Mouse (Mus musculus) MEL (cell line): ENCODE results near the gene Osbpl11. TPM values are rescaled to one million over a fixed set of nuclear protein-coding genes. Genes with fewer than 3 reads are reported as not detected.

Experiments used
- DNase-seq: peaks from one replicate; pipeline ENCODE4 v3.0.0; 2011; ENCODE audit warnings: low read depth, low spot score
- H3K27ac ChIP-seq: 2 replicates; pipeline ENCODE4 v1.5.1; 2012; ENCODE audit warnings: low read depth, mild to moderate bottlenecking, control low read depth, low read length, moderate library complexity; ENCODE audit not compliant: control insufficient read depth
- H3K27me3 ChIP-seq, 2 experiments: fragments of 150-350 bp in 1 of 2; sonication (generic) in 1 of 2; 2 replicates each; pipeline ENCODE4 v1.6.1; 2012; ENCODE audit warnings: low read length in 2 of 2, mild to moderate bottlenecking in 2 of 2, improper control_type of control experiment in 1 of 2, moderate library complexity in 1 of 2; ENCODE audit not compliant: insufficient read depth in 2 of 2, control insufficient read depth in 1 of 2
- H3K36me3 ChIP-seq, 2 experiments: 2 replicates each; pipeline ENCODE4 v1.6.1; 2012 to 2014; ENCODE audit warnings: low read length in 2 of 2, improper control_type of control experiment in 1 of 2, inconsistent platforms in 1 of 2, mild to moderate bottlenecking in 1 of 2; ENCODE audit not compliant: insufficient read depth in 2 of 2, control insufficient read depth in 1 of 2
- H3K4me1 ChIP-seq, 2 experiments: fragments of 150-350 bp in 1 of 2; sonication (generic) in 1 of 2; 2 replicates each; pipeline ENCODE4 v1.6.1; 2012; ENCODE audit warnings: low read length in 2 of 2, improper control_type of control experiment in 1 of 2, mild to moderate bottlenecking in 1 of 2; ENCODE audit not compliant: insufficient read depth in 2 of 2, control insufficient read depth in 1 of 2
- H3K4me3 ChIP-seq, 2 experiments: fragments of 150-350 bp in 1 of 2; sonication (generic) in 1 of 2; 2 replicates each; pipeline ENCODE4 v1.5.1; 2012; ENCODE audit warnings: low read depth in 2 of 2, low read length in 2 of 2, mild to moderate bottlenecking in 2 of 2, moderate library complexity in 2 of 2, control low read depth in 1 of 2, improper control_type of control experiment in 1 of 2; ENCODE audit not compliant: control insufficient read depth in 1 of 2, insufficient read depth in 1 of 2
- H3K79me2 ChIP-seq: 2 replicates; pipeline ENCODE4 v1.6.1; 2012; ENCODE audit warnings: mild to moderate bottlenecking, low read length, moderate library complexity; ENCODE audit not compliant: control insufficient read depth, poor library complexity, insufficient read depth
- H3K9ac ChIP-seq: 2 replicates; pipeline ENCODE4 v1.6.1; 2012; ENCODE audit warnings: low read depth, mild to moderate bottlenecking, control low read depth, low read length, moderate library complexity; ENCODE audit not compliant: control insufficient read depth, poor library complexity, severe bottlenecking
- H3K9me3 ChIP-seq: fragments of 150-350 bp; sonication (generic); replicated peaks from 2 replicates; pipeline ENCODE4 v1.6.1; 2012; ENCODE audit warnings: mild to moderate bottlenecking, low read length, improper control_type of control experiment, moderate library complexity; ENCODE audit not compliant: insufficient read depth
- E2F4 ChIP-seq: IDR thresholded peaks from 2 replicates; pipeline ENCODE4 v1.6.1; 2011; ENCODE audit warnings: low read depth, low read length, improper control_type of control experiment, borderline replicate concordance
- ELF1 ChIP-seq: IDR thresholded peaks from 2 replicates; pipeline ENCODE4 v1.6.1; 2014; ENCODE audit warnings: low read depth, mild to moderate bottlenecking, inconsistent platforms, low read length, improper control_type of control experiment, moderate library complexity
- GABPA ChIP-seq: IDR thresholded peaks from 2 replicates; pipeline ENCODE4 v1.6.1; 2012; ENCODE audit warnings: low read depth, mild to moderate bottlenecking, inconsistent platforms, low read length, improper control_type of control experiment, moderate library complexity
- HCFC1 ChIP-seq: IDR thresholded peaks from 2 replicates; pipeline ENCODE4 v1.6.1; 2012; ENCODE audit warnings: low read depth, mild to moderate bottlenecking, inconsistent platforms, low read length, improper control_type of control experiment, moderate library complexity
- KAT2A ChIP-seq: conservative IDR thresholded peaks from 2 replicates; pipeline ENCODE4 v1.6.1; 2012; ENCODE audit warnings: low read depth, low read length, improper control_type of control experiment, inconsistent platforms
- MAFK ChIP-seq: IDR thresholded peaks from 2 replicates; pipeline ENCODE4 v1.6.1; 2011; ENCODE audit warnings: low read depth, mild to moderate bottlenecking, low read length, improper control_type of control experiment, borderline replicate concordance
- MEF2A ChIP-seq: IDR thresholded peaks from 2 replicates; pipeline ENCODE4 v1.6.1; 2014; ENCODE audit warnings: low read depth, mild to moderate bottlenecking, inconsistent platforms, low read length, improper control_type of control experiment; ENCODE audit not compliant: poor library complexity, insufficient replicate concordance, severe bottlenecking; ENCODE audit errors: extremely low read depth
- MYC ChIP-seq: IDR thresholded peaks from 2 replicates; pipeline ENCODE4 v1.6.1; 2011; ENCODE audit warnings: low read depth, mild to moderate bottlenecking, low read length, improper control_type of control experiment, moderate library complexity
- NELFE ChIP-seq: IDR thresholded peaks from 2 replicates; pipeline ENCODE4 v1.6.1; 2011; ENCODE audit warnings: low read depth, low read length, improper control_type of control experiment
- NRF1 ChIP-seq: IDR thresholded peaks from 2 replicates; pipeline ENCODE4 v1.6.1; 2014; ENCODE audit warnings: low read depth, mild to moderate bottlenecking, inconsistent platforms, low read length, improper control_type of control experiment, moderate library complexity; ENCODE audit not compliant: poor library complexity, insufficient read depth, severe bottlenecking
- POLR2A ChIP-seq, 2 experiments: IDR thresholded peaks; 2 replicates each; pipeline ENCODE4 v1.6.1; 2011 to 2012; ENCODE audit warnings: low read length in 2 of 2, mild to moderate bottlenecking in 2 of 2, control low read depth in 1 of 2, improper control_type of control experiment in 1 of 2, low read depth in 1 of 2, moderate library complexity in 1 of 2; ENCODE audit not compliant: control insufficient read depth in 1 of 2, insufficient read depth in 1 of 2, poor library complexity in 1 of 2
- POLR2AphosphoS2 ChIP-seq: IDR thresholded peaks from 2 replicates; pipeline ENCODE4 v1.6.1; 2011; ENCODE audit warnings: low read length, improper control_type of control experiment
- RAD21 ChIP-seq: IDR thresholded peaks from 2 replicates; pipeline ENCODE4 v1.6.1; 2011; ENCODE audit warnings: mild to moderate bottlenecking, low read depth, low read length, improper control_type of control experiment
- SIN3A ChIP-seq: IDR thresholded peaks from 2 replicates; pipeline ENCODE4 v1.6.1; 2012; ENCODE audit warnings: low read length, improper control_type of control experiment, inconsistent platforms
- TBP ChIP-seq: IDR thresholded peaks from 2 replicates; pipeline ENCODE4 v1.8.0; 2011; ENCODE audit warnings: low read depth, low read length, improper control_type of control experiment
- UBTF ChIP-seq: IDR thresholded peaks from 2 replicates; pipeline ENCODE4 v1.6.1; 2012; ENCODE audit warnings: low read depth, mild to moderate bottlenecking, inconsistent platforms, low read length, improper control_type of control experiment, moderate library complexity, borderline replicate concordance; ENCODE audit not compliant: insufficient read depth
- USF1 ChIP-seq: IDR thresholded peaks from 2 replicates; pipeline ENCODE4 v1.6.1; 2014; ENCODE audit warnings: low read depth, mild to moderate bottlenecking, inconsistent platforms, low read length, improper control_type of control experiment, moderate library complexity
- USF2 ChIP-seq, 2 experiments: IDR thresholded peaks; 2 replicates each; pipeline ENCODE4 v1.6.1; 2011 to 2012; ENCODE audit warnings: improper control_type of control experiment in 2 of 2, low read length in 2 of 2, borderline replicate concordance in 1 of 2, inconsistent platforms in 1 of 2, low read depth in 1 of 2, mild to moderate bottlenecking in 1 of 2; ENCODE audit not compliant: insufficient read depth in 1 of 2
- polyA plus RNA-seq, 2 experiments: library from polyadenylated mRNA; stranded (reverse) in 1 of 2; unstranded in 1 of 2; fragments of >175 nt in 1 of 2; fragments of >200 nt in 1 of 2; gene quantifications; 2 replicates each; pipeline versions ENCODE4 v1.2.1 to v1.2.4; 2012; ENCODE audit warnings: low replicate concordance in 2 of 2, low read depth in 1 of 2; ENCODE audit not compliant: insufficient read length in 2 of 2, insufficient read depth in 1 of 2, missing spikeins in 1 of 2
- total RNA-seq: library from RNA; depleted of rRNA; stranded (reverse); fragments of 300-350 nt; gene quantifications from 2 replicates; pipeline ENCODE4 v1.2.3, GENCODE M21; 2012

The Osbpl11 gene
- total and polyA plus RNA-seq, 3 experiments: 6.9 to 10.3 TPM; not detected in 1

DNA sequence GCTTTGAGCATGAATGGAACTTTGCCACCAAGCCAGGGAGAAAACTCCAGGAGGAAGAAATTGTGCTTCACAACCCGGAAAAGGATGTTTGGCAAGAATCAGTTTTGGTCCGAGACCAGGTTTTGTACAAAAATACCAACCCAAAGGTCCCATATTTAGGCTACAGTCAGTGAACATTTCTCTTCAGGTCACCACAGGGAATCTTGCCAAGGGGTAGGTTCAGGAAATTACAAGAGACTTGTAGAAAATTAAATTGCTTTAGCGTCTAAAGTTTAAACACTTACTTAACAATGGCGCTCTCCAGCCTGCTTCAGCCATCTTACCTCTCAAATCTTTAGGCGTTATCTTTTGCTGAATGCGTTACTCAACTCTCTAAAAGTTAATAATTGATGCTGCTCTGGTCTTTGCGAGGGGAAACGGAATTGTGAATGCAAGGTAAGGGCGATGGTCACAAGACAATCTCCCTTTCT, 65.8 kb downstream of the Osbpl11 start (continued):
- TF ChIP-seq MEF2A: no peak
- 0 out of 2 replicates have a peak, but pooled peaks have one; percentile 19 for TF ChIP-seq TBP
- TF ChIP-seq RAD21: no peak
- no peak for TF ChIP-seq KAT2A
- TF ChIP-seq NELFE: no peak
- TF ChIP-seq HCFC1: no peak; the same call in 1 of the 2 replicates
- TF ChIP-seq E2F4: no peak
- TF ChIP-seq USF2 (IDR thresholded peaks at IDR 0.05; ENCODE audit: borderline replicate concordance in 1 of 2, insufficient read depth in 1 of 2, low read depth in 1 of 2, low read length in 2 of 2): no peak
- TF ChIP-seq ELF1: peak; percentile 50; the same call in 1 of the 2 replicates
- no peak for TF ChIP-seq MAFK
- TF ChIP-seq POLR2A (IDR thresholded peaks at IDR 0.05; ENCODE audit: control insufficient read depth in 1 of 2, insufficient read depth in 1 of 2, low read depth in 1 of 2, low read length in 2 of 2, poor library complexity in 1 of 2): no peak
- TF ChIP-seq GABPA: no peak
- TF ChIP-seq UBTF: no peak

DNA sequence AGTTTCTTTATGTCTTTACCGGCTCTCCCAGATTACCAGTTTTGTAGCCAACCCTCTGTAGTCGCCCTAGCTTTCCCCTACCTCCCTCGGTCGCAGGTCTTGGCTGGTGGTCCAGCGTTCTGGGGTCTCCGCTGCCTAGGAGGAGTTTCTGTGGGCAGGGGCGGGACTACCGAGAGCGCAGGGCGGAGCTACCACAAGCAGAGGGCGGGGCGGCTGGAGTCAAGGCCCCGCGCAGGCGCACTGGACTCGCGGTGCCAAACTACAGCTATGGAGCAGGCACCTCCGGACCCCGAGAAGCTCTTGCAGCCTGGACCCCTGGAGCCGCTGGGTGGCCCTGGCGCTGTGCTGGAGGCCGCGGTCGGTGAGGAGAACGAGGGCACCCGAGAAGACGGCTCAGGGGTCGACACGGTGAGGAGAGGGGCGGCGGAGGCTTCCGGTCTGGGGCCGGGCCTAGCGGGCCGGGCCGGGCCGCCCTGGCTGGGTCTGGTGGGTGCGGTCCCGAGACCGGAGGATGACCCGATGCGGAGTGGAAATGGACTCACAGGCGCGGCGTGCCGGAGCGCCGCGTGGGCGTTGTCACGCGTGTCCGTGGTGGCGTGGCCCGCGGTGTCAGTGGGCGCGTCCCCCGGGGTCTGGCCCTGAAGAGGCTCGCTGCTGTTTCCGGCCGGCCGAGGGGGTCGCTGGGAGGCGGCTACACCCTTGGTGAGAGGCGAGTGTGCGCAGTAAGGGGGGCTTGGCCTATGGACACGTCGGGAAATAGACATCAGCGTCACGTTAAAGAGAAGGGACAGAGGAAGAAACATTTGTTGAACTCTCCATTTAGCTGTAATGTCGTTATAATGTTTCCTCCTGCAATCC, 66.6 kb downstream of the Osbpl11 start, which contains the start of gene Snx4:
Gene Snx4, plus strand, starts transcription at position 249 of the 858 bp plus-strand sequence.
- peak; percentile 93 for DNase-seq
- H3K9me3 ChIP-seq: no peaks in the 10 kb centered on the region
- H3K36me3 ChIP-seq: peaks cover 0 to 5% of the 10 kb centered on the region in 2 experiments; a peak in 2 of 4 replicates
- TF ChIP-seq POLR2AphosphoS2 (peak; percentile 51; the same call in 1 of the 2 replicates), UBTF (no peak), NELFE (peak; percentile 72; the same call in 1 of the 2 replicates), NRF1 (peak; percentile 96), SIN3A (0 out of 2 replicates have a peak, but pooled peaks have one; percentile 8), HCFC1 (0 out of 2 replicates have a peak, but pooled peaks have one; percentile 28), USF1 (no peak), MYC (no peak), POLR2A (IDR thresholded peaks at IDR 0.05; ENCODE audit: control insufficient read depth in 1 of 2, insufficient read depth in 1 of 2, low read depth in 1 of 2, low read length in 2 of 2, poor library complexity in 1 of 2) (peak; percentile 66; a peak in 2 of 4 replicates)
- no peaks in the 10 kb centered on the region; a peak in 1 of 4 replicates for H3K4me1 ChIP-seq
- H3K4me3 ChIP-seq: peak within 1 kb of the TSS; percentile 93 to 97
- peak within 1 kb of the TSS; percentile 96 for H3K9ac ChIP-seq
- H3K79me2 ChIP-seq: peaks cover 10% of the 10 kb centered on the region
- peak within 1 kb of the TSS; percentile 76 for H3K27ac ChIP-seq
- no peaks in the 10 kb centered on the region for H3K27me3 ChIP-seq
